Mouse (Mus musculus): ENCODE measurements around the gene Dph3.
"Not testable (repeated sequence)": the region's sequence is repeated elsewhere in the genome, so short reads cannot be mapped to it uniquely, and the experiment has no call there.

The Dph3 gene

GRCm38 (mm10) chr14:32085486-32086201 lies at the start of gene Dph3:
TSS of gene Dph3 (minus strand) at chr14:32085729.
- DNase-seq = peak; percentile 95

- DNase-seq = no peak
Observed at GRCm38 (mm10) chr14:32134293-32134692, 48.8 kb upstream of the Dph3 start.

GRCm38 (mm10) chr14:32131836-32132235 lies 46.3 kb upstream of the Dph3 start:
- DNase-seq = no peak

- DNase-seq = no peak
Observed at GRCm38 (mm10) chr14:32128409-32128808, 42.9 kb upstream of the Dph3 start.

GRCm38 (mm10) chr14:32125256-32125655 lies 39.7 kb upstream of the Dph3 start:
- DNase-seq = not testable (repeated sequence)

- DNase-seq = no peak
Observed at GRCm38 (mm10) chr14:32124261-32124660, 38.7 kb upstream of the Dph3 start.

GRCm38 (mm10) chr14:32121920-32122315 lies 36.4 kb upstream of the Dph3 start:
- DNase-seq = peak; percentile 52

- DNase-seq = no peak
Observed at GRCm38 (mm10) chr14:32120940-32121919, 35.7 kb upstream of the Dph3 start.

GRCm38 (mm10) chr14:32112124-32112523 lies 26.6 kb upstream of the Dph3 start:
- DNase-seq = not testable (repeated sequence)

- no peak for DNase-seq
Observed at GRCm38 (mm10) chr14:32106911-32107310, 21.4 kb upstream of the Dph3 start.

- DNase-seq = no peak
Observed at GRCm38 (mm10) chr14:32105663-32106062, 20.1 kb upstream of the Dph3 start.

GRCm38 (mm10) chr14:32103556-32103955 lies 18.0 kb upstream of the Dph3 start:
- no peak for DNase-seq

- no peak for DNase-seq
Observed at GRCm38 (mm10) chr14:32098951-32099350, 13.4 kb upstream of the Dph3 start.

GRCm38 (mm10) chr14:32097691-32098090 lies 12.2 kb upstream of the Dph3 start:
- DNase-seq = no peak

- DNase-seq = no peak
Observed at GRCm38 (mm10) chr14:32096740-32097139, 11.2 kb upstream of the Dph3 start.

- no peak for DNase-seq
Observed at GRCm38 (mm10) chr14:32095646-32096045, 10.1 kb upstream of the Dph3 start.

- DNase-seq = no peak
Observed at GRCm38 (mm10) chr14:32093500-32094117, 8.1 kb upstream of the Dph3 start.

- DNase-seq = no peak
Observed at GRCm38 (mm10) chr14:32093018-32093417, 7.5 kb upstream of the Dph3 start.

GRCm38 (mm10) chr14:32091704-32092103 lies 6.2 kb upstream of the Dph3 start:
- no peak for DNase-seq

- no peak for DNase-seq
Observed at GRCm38 (mm10) chr14:32091124-32091523, 5.6 kb upstream of the Dph3 start.

- DNase-seq = not testable (repeated sequence)
Observed at GRCm38 (mm10) chr14:32087584-32088248, 2.2 kb upstream of the Dph3 start.

- DNase-seq = no peak
Observed at GRCm38 (mm10) chr14:32086226-32086625, 697 bp upstream of the Dph3 start.
